Mouse (Mus musculus) neural tube, embryonic 10.5 days (tissue): Measurements from ENCODE around the gene Btnl1.

ENCODE experiments used
- DNase-seq: peaks from one replicate; pipeline ENCODE4 v3.0.0-alpha.2; 2017; ENCODE audit warnings: low spot score; ENCODE audit errors: extremely low spot score

Gene Btnl1

DNA sequence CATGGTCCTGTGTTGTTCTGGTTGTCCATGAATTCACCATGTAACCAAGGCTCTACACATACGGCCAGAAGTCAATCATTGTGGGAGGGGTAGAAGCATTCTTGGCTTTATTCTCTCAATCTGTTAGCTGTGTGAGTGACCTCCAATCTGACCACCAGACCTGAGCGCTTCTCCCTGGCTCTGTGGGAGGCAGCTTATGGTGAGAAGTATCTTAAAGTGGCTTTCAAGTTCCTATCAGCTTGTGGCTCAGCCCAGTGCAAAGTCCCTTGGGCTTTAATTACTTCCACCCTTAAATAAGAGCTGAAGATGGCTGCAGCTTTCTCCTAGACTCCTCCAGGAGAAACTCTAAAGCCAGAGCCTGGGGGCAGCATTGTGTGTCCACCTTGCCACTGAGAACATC lies at the start of gene Btnl1:
Gene Btnl1 (plus strand): TSS at position 286 of the 400 bp plus-strand sequence.
- DNase-seq = no peak

DNA sequence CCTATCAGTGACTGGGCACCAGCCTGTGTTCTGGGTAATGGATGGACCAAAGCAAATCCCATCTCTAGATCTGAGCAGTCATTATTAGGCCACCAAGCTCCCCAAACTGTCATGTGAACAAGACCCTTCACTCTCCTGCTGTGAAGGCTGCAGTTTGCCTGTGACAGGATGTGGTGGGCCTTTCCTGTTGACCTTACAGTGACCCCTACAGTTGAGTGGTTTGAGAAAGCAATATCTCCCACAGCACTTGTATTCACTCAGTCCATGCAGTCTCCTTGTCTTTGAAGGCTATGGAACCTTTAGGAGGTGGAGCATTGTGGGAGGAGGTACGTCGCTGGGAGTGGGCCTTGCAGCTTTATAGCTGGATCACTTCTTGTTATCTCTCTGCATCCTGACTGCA lies 47.1 kb upstream of the Btnl1 start:
- no peak for DNase-seq

DNA sequence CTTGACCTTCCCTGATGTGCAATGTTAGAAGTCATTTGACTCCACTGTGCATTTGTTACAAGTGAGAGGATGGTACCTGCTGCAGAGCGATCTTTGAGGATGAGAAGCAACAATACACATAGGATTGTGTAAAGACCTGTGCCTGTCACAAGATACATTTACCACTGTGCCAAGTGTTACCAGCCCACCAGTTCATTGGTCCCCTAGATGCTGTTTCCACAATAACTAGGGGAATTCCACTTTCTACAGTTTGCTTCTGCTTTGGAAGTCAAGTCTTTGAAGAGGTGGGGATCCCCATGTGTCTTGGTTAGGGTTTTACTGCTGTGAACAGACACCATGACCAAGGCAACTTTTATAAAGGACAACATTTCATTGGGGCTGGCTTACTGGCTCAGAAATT lies 45.7 kb upstream of the Btnl1 start:
- DNase-seq = no peak

DNA sequence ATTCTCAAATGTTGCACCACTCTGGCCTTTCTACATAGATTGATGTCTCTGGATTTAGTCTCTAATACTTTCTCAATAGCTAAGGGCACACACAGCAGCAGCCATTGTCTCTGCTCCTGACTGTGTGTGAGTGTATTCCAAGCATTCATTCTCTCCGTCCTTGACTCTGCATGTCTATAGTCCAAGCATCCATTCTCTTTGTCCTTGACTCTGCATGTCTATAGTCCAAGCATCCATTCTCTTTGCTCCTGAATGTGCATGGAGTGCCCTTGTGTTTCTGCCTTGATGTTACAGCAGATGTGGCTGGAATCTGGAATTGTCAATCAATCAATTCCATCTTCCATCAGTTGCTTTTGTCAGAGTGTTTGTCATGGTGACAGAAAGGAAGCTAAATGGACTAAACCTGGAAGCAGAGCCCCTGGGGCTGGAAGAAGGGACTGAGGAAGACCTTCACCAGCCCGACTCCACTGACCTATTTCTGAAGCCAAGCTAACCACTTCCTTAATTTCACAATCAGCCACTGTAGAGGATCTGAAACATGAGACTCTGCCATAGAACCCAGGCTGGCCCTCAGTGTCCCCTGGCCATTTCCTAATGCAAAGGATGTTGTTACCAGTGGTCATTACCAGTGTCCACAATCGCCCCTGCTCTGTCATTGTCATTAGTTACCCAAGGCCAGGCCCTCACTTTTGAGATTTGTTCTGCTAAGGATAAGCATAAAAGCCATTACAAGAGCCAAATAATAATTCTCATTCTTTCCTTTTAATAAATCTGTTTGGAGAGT lies 36.1 kb upstream of the Btnl1 start:
- DNase-seq = no peak

DNA sequence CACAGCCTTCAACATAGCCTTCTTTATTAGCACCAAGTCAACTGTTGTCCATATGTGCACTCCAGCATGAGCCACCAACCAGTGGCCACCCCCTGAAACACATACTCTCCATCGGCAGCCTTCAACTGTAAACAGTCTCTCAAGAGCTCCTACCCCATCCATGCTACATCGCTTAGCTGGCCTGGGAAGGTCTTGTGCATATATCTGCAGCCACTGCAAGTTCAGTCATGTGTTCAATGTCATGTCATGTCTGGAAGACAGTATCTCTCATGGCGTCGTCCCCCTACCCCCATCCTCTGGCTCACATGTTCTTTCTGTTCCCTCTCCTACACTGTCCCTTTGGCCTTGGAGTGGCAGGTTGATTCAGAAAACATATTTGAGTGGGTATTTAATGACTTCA lies 32.0 kb upstream of the Btnl1 start:
- DNase-seq = no peak

DNA sequence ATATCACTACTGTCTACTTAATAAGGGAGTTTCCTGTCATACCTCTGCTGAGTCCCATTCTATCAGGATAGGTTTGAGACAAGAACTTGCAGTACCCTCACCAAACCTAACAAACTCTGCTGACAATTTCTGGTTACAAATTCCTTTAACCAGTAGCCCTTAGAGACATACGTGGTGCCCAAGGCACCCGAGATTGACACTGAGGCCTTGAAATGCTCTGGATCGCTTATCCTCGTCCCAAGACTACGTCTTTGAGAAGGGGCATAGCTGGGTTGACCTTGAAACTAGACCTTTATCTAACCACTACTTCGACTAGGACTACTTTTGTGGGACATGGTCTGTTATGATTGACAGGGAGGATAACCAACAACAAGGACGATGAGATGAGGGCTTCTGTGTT lies 31.4 kb upstream of the Btnl1 start:
- no peak for DNase-seq

DNA sequence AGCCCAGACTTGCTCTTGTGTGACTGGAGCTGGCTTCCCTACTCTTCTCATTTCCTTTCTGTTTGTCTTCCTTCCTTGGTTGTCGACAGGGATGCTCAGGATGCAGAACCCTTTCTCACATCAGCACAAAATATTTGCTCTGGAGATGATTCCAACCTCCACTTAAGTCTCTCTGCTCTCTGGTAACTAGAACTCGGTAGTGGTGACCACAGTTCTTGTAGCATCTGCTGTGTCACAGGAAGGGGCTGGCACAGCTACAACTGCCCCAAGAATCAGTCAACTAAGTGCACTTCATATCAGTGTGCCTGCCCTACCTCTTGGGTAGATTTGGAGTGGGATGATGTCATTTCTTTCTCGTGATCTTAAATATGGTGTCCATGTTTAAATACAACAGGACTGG lies 30.9 kb upstream of the Btnl1 start:
- DNase-seq = no peak

DNA sequence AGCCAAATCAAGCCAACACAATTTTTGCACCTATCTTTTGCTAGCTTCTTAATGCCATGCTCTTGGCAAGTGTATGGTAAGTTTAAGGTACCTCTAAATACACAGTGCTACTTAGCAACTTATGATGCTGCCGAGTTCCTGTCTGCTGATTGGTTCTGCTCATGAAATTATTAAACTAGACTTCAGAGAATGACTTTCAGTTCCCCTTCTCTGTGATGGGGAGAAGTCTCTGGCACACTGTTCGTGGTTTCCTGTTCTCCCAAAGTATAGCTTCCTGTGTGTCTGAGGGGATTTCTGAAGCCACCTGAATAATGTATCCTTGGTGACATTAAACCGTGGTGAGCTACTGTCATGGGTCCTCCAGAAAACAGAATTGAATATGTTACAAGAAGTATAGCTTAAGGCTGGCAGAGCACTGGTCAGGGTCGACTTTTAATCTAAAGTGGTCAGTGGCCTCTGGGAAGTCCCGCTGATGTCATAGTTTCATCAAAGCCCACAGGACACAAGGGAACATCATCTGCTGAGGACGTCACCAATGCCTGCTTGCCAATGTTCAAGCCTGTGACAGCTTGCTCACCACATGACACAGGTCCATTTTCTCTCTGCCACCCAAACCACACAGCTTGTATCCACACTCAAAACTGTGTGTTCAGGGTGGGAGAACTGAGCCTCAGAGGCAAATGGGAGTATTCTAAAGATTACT lies 29.2 kb upstream of the Btnl1 start:
- DNase-seq = no peak

DNA sequence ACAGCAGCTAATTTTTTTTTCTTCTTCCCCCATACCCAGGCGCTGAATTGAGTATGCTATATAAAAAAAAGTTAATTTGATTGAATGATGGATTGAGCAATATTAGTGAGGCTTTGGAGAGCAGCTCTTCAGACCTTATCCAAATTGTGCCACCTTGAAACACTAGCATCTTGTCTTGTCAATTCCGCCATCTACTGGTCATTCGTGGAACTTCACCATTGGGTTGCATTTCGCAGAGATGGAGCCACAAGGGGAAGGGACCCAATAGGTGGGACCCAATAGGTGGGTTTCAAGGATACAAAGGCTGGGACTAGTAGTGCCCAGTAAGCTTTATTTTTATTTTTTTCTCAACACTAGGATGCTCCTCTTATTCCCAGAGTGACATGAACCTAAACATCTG lies 27.5 kb upstream of the Btnl1 start:
- peak; percentile 84 for DNase-seq

DNA sequence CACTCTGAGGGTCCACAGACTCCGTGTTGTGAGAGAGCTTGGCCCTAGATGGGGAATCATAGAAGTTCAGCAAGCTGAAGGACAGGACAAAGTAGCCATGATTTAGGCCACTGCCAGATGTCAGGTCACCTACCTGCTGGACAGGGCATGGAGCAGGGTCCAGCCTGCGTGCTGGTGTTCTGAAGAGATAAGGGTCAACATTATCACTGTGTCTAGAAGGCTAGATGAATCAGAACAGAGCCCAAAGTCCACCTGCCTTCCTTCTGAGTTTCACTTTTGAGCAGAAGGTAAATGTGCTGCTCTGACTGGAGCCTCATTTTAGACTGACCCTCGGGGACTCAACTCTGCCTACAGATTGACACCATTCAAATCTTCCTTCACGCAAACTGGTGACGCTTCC lies 22.4 kb upstream of the Btnl1 start, which contains the start of gene Btnl2:
Gene Btnl2 (plus strand): TSS at position 284 of the 400 bp plus-strand sequence.
- DNase-seq = no peak

DNA sequence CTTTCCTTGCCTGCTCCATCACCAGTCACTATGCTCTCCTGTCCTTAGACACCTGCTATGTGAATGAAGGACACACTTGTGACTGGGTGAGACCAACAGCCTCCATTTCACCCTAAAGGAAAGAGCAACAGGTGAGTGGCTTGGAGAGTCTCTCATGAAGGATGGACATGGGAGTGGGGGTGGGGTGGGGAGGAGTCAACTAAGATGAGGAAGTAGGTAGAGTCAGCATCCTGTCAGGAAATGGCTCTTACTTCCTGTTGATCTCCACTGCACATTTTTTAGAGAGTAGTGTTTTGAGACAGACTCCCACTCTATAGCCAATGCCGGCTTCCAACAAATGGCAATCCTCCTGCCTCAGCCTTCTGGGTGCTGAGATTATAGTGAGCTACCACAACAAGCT lies 22.0 kb upstream of the Btnl1 start:
- no peak for DNase-seq

DNA sequence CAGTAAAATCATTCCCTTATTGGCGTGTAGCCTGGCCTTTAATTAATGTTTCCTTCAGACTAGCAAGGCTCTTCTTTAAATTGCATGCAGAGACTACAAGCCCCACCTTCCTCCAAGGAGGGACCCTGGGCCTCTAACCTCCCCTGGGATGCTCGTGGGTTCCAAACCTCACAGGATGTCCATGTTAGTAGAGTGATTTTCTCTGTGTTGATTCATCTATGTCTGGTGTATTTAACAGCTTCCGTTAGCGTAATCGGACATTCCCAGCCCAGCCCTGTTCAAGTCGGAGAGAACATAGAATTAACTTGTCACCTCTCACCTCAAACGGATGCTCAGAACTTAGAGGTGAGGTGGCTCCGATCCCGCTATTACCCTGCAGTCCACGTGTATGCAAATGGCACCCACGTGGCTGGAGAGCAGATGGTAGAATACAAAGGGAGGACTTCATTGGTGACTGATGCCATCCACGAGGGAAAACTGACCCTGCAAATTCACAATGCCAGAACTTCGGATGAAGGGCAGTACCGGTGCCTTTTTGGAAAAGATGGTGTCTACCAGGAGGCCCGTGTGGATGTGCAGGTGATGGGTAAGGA lies 13.9 kb upstream of the Btnl1 start:
- no peak for DNase-seq

DNA sequence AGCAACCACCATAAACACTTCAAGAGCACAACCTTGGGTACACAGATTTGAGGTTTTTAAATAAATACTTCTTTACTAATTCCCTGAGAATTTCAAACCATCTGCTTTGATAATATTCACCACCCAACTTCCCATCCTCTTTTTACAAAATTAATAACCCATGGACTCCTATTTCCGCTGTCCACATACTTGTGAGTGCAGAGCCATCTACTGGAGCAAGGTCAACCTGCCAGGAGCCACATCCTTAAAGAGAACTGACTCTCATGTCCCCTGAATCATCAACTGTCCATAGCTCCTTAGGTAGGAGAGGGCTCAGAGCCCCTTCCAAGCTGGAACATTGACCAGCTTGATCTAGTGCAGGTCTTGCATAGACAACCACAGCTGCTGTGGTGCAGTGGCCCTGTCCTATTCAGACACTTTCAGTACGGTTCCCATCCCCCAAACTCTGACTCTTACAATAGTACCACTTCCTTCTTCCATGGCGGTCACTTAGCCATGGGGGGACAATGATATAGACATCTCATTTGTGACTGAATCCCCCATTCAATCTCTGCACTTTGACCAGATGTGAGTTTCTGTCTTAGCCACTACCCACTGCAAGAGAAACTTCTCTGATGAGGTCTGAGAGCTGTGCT lies 13.1 kb upstream of the Btnl1 start:
- no peak for DNase-seq

DNA sequence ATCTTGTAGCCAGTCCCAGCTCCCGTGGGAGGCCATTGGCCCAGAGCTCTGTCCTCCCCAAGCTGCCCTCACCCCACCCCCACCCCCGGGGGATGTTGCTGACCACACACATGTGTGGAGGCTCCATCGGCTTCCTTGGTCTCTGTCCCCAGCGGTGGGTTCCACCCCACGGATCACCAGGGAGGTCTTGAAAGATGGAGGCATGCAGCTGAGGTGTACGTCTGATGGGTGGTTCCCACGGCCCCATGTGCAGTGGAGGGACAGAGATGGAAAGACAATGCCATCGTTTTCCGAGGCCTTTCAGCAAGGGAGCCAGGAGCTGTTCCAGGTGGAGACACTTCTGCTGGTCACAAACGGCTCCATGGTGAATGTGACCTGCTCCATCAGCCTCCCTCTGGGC lies 11.9 kb upstream of the Btnl1 start:
- no peak for DNase-seq

DNA sequence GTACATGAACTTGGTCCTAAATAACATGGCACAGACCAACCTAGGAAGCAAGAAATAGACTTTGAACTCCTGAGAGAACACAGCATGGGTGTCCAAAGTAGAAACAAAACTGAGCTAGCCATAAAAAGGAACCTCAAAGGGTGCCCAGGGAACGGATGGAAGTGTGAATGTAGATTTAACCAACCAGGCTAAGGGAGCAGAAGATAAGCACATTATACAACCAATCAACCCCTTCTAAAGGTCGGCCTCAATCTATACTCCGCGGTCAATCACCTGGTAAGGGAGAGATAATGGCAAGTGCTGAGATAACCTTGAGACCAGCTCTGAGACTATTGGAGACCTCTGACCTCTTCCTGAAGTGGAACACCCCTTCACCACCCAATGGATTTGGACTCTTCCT lies 6.4 kb upstream of the Btnl1 start:
- DNase-seq = no peak

DNA sequence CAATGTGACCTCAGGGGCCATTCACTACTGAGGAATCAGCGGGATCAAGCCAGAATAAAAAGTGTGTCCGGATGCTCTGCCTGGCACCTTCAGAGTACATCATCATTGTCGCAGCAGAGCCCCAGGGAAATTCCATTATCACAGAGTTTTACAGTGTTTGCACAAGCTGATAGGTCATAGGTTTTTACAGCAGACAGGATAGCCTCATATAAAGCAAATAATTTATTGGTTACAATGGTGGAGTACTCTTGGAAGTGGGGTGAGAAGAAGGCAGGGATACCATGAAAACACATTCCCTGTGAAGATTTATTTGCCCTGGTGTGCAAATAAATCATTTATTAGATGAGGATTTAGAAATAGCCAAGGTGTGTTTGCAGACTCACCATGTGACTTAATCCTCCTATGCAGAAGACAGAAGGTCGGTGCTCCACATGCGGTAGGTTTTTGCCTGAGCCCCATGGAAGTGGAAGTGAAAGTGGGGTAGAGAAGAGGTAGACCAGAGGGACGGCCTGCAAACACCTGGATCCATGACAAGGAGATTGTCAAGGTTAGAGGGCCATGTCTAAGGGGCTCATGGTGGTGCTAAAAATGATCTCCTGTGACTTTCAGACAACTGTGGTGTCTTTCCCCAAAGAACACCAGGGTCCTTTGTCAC lies 3.8 kb upstream of the Btnl1 start:
- no peak for DNase-seq

DNA sequence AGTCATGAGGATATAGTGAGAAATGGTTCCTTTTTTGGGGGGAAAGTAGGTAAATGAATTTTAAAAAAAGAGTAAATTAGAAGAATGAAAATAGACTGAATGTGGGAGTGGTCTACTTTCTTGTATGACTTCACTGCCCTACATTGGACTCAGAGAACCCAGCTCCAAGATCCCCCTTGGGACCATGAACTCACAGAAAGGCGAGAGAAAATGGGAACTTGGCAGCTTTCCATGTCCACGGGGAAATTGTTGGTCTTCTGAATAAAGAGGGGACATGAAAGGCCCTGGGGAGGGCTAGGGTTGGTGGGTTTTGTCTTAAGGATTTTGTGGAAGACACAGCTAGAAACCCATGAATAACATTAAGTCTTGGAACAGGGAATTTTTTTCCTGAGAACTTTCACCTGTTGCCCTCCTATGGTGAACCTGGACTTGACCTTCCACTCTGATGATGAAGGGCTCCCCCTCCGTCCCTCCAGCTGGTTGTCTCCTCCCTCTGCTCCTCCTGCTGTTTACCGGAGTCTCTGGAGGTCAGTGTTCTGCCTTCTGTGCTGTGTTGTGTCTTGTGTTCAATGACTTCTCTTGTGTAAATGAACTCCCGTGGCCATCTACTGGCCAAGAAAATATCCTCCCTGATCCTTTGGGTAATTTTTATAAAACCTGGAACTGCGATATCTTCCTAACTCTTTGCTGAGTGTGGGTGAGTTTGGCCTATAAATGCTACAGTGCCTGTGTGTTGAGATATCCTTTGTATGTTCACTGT lies 698 bp downstream of the Btnl1 start:
- DNase-seq = no peak

DNA sequence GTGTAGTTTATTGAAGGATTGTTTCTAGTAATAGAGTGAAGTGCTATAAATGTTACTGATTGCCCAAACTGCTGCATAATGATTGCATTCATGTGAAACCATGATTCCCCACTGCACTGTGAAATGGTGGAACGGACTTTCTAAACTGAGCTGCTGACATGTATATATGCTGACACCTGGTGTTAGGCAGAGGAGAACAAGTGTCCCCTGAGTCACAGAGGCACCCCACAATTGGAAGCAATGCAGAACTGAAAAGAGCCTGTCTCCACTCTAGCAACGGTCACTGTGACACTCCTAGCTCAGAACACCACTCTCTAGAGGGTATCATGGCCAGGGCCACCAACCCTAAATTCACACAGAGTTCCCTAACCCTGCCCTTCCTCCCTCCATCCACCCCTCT lies 1.8 kb downstream of the Btnl1 start:
- no peak for DNase-seq

DNA sequence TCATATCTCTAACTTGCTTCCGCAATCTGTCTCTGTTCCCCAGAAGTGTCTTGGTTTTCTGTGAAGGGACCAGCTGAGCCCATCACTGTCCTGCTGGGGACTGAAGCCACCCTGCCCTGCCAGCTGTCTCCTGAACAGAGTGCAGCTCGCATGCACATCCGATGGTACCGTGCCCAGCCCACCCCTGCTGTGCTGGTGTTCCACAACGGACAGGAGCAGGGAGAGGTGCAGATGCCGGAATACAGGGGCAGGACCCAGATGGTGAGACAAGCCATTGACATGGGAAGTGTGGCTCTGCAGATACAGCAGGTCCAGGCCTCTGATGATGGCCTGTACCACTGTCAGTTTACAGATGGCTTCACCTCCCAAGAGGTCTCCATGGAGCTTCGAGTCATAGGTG lies 2.5 kb downstream of the Btnl1 start:
- no peak for DNase-seq

DNA sequence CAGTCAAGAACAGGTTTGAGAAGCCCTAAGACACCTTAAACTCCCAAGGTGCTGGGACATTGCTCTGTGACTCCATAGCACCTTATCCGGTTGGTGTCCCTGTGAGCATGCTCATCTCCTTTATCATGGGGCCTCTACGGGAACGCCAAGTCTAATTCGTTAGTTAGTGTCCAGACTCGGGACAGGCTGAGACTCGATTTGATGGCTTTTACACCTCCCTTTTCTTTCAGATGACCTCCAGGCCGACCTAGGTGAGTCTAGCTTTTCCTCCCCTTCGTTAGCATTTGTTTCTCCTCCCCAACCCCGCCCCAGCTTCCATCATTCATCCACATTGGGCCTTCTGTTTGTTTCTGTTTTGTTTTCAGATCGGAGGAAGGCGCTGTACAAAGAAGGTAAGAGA lies 4.9 kb downstream of the Btnl1 start:
- DNase-seq = no peak

DNA sequence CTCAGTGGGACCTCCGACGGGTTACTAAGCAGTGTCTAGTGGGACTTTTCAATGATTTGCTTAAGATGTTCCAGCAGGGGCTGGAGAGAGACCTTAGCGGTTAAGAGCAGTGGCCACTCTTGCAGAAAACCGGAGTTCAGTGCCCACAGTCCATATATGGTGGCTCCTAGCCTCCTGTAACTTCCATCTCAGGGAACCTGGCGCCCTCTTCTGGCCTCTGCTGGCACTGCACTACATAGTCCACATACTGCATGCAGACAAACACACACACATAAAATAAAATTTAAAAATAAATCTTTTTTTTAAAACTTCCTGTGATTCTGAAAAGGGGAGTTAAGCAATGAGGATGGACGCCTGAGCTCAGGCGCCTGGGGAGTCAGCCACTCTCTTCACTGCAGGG lies 6.3 kb downstream of the Btnl1 start:
- DNase-seq = peak; percentile 20
